8 mouse cellular contexts compared by ENCODE assay signal in the genomic region with DNA sequence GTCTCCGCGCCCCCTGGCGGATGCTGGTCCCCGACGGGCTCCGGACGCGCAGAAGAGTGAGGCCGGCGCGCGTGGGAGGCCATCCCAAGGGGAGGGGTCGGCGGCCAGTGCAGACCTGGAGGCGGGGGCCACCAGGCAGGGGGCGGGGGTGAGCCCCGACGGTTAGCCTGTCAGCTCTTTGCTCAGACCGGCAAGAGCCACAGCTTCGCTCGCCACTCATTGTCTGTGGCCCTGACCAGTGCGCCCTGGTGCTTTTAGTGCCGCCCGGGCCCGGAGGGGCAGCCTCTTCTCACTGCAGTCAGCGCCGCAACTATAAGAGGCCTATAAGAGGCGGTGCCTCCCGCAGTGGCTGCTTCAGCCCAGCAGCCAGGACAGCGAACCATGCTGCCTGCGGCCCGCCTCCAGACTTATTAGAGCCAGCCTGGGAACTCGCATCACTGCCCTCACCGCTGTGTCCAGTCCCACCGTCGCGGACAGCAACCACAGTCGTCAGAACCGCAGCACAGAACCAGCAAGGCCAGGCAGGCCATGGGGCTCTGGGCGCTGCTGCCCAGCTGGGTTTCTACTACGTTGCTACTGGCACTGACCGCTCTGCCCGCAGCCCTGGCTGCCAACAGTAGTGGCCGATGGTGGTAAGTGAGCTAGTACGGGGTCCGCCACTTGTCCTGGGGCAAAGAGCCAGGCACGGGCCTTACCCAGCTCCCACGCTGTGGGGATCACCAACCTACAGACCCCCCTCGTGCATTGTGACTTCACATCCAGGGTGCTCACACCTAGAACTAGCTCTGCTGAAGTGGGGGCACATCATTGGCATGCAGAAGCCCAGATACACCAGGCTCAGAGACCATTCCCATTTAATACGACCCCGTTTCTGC. TPM values are rescaled to one million over a fixed set of nuclear protein-coding genes. Genes with fewer than 3 reads are reported as not detected.
DNase-seq lines count a peak whose midpoint lies in the region; ATAC-seq lines count a peak whose summit lies in the region.

TSS of gene Wnt1 (plus strand) at position 197 of the 875 bp plus-strand sequence.

- H3K27me3 ChIP-seq in embryonic facial prominence, embryonic 11.5 days (ENCODE audit: control insufficient read depth, insufficient read depth, low read length), result peaks cover 73% of the 10 kb centered on the region
- peaks cover 88% of the 10 kb centered on the region for H3K27me3 ChIP-seq in lung, embryonic 15.5 days

- H3K36me3 ChIP-seq in embryonic facial prominence, embryonic 11.5 days (replicated peaks; ENCODE audit: control insufficient read depth, insufficient read depth, low read depth, low read length), result no peaks in the 10 kb centered on the region
- no peaks in the 10 kb centered on the region for H3K36me3 ChIP-seq in lung, embryonic 15.5 days

- peak; percentile 61 for DNase-seq in right cerebral cortex, postnatal 4 days
- no peak for DNase-seq in right cerebral cortex, postnatal 10 days (ENCODE audit: low spot score in 2 of 2)
- peak; percentile 66 for DNase-seq in embryonic facial prominence, embryonic 11.5 days (ENCODE audit: low spot score)
- DNase-seq in induced T-regulatory cell, adult 2 months (ENCODE audit: low read depth), result peak; percentile 74
- DNase-seq in retina, postnatal 7 days (ENCODE audit: low read depth, low spot score), result peak; percentile 60
- no peak for DNase-seq in layer of hippocampus, adult 9-11 months
- no peak for DNase-seq in gastrocnemius, adult 8-10 months (ENCODE audit: low spot score in 2 of 2)

- H3K4me3 ChIP-seq in embryonic facial prominence, embryonic 11.5 days (ENCODE audit: low read depth, low read length), result no peak within 1 kb of the TSS
- H3K4me3 ChIP-seq in lung, embryonic 15.5 days, result peak within 1 kb of the TSS; percentile 17

- ATAC-seq in embryonic facial prominence, embryonic 11.5 days (replicated peaks; ENCODE audit: insufficient number of reproducible peaks, low FRiP score, low TSS enrichment, low read depth), result no peak
- no peak for ATAC-seq in lung, embryonic 15.5 days (ENCODE audit: borderline replicate concordance, extremely low read depth, low FRiP score, low TSS enrichment)

- WGBS in embryonic facial prominence, embryonic 11.5 days, result 2% methylated on average over 47 of the region's 51 CpGs
- WGBS in lung, embryonic 15.5 days, result 3% methylated on average over 51 of the region's 51 CpGs

- no peak within 1 kb of the TSS for H3K27ac ChIP-seq in embryonic facial prominence, embryonic 11.5 days (replicated peaks; ENCODE audit: low read depth, low read length)
- no peak within 1 kb of the TSS for H3K27ac ChIP-seq in lung, embryonic 15.5 days

- H3K9me3 ChIP-seq in embryonic facial prominence, embryonic 11.5 days (replicated peaks; ENCODE audit: control insufficient read depth, low read length), result no peaks in the 10 kb centered on the region; the same call in 1 of the 2 replicates
- H3K9me3 ChIP-seq in lung, embryonic 15.5 days, result 0 out of 2 replicates have a peak, but pooled peaks cover 5% of the 10 kb centered on the region

- no peaks in the 10 kb centered on the region; the same call in 1 of the 2 replicates for H3K4me1 ChIP-seq in embryonic facial prominence, embryonic 11.5 days (ENCODE audit: control insufficient read depth, insufficient read depth, low read length)
- peaks cover 32% of the 10 kb centered on the region for H3K4me1 ChIP-seq in lung, embryonic 15.5 days

- no peak within 1 kb of the TSS; the same call in 1 of the 2 replicates for H3K4me2 ChIP-seq in embryonic facial prominence, embryonic 11.5 days (ENCODE audit: low read depth, low read length)
- peak within 1 kb of the TSS; percentile 39 for H3K4me2 ChIP-seq in lung, embryonic 15.5 days

- H3K9ac ChIP-seq in embryonic facial prominence, embryonic 11.5 days (replicated peaks; ENCODE audit: low read length), result no peak within 1 kb of the TSS
- no peak within 1 kb of the TSS for H3K9ac ChIP-seq in lung, embryonic 15.5 days

RNA-seq across cellular contexts. Expression of gene Wnt1, which starts in this region (rescaled TPM):
- polyA plus RNA-seq in embryonic facial prominence, embryonic 11.5 days (2014; fragmentation: Nextera tagmentation; extraction: Ambion mirVana), result 0.28 and 0.33 TPM in 2 replicates
- not detected in 2 replicates for polyA plus RNA-seq in lung, embryonic 15.5 days (2015; fragmentation: Nextera tagmentation; extraction: Ambion mirVana)
- not detected for total RNA-seq in gastrocnemius, adult 8-10 months (2022)

Comparison
In these comparisons a context has a peak if more than half of its experiments do, and no peak if none do; other contexts are left out.
1. DNase-seq: peak in right cerebral cortex, postnatal 4 days (single experiment), induced T-regulatory cell, adult 2 months (single experiment) and retina, postnatal 7 days (single experiment); none in right cerebral cortex, postnatal 10 days (0 of 2), layer of hippocampus, adult 9-11 months (single experiment) and gastrocnemius, adult 8-10 months (0 of 2).
2. Peak in DNase-seq in embryonic facial prominence, embryonic 11.5 days; RNA of the gene not detected or under 1 TPM.